Mouse (Mus musculus) stomach, postnatal 0 days (tissue): ENCODE results near the gene Dgki. TPM values are rescaled to one million over a fixed set of nuclear protein-coding genes. Genes with fewer than 3 reads are reported as not detected.

Source experiments
- ATAC-seq: fragments of 200-750 bp; cut with Nextera tagmentation; 2 replicates; pipeline ENCODE4 v1.8.0; 2017; ENCODE audit not compliant: low FRiP score, low TSS enrichment
- DNase-seq: peaks from one replicate; pipeline ENCODE4 v3.0.0-alpha.2; 2016; ENCODE audit warnings: low spot score
- H3K27ac ChIP-seq: fragments of 300-500 bp; sonication (generic); replicated peaks from 2 replicates; pipeline ENCODE4 v1.5.1; 2014; ENCODE audit warnings: mild to moderate bottlenecking, control low read depth
- H3K27me3 ChIP-seq: fragments of 300-500 bp; sonication (generic); 2 replicates; pipeline ENCODE4 v1.6.1; 2014; ENCODE audit warnings: low read length; ENCODE audit not compliant: control insufficient read depth, insufficient read depth
- H3K36me3 ChIP-seq: fragments of 300-500 bp; sonication (generic); 2 replicates; pipeline ENCODE4 v1.6.1; 2014; ENCODE audit warnings: low read length, mixed read lengths; ENCODE audit not compliant: control insufficient read depth, insufficient read depth
- H3K4me1 ChIP-seq: fragments of 300-500 bp; sonication (generic); replicated peaks from 2 replicates; pipeline ENCODE4 v1.6.1; 2014; ENCODE audit warnings: antibody characterized with exemption; ENCODE audit not compliant: control insufficient read depth, insufficient read depth
- H3K4me2 ChIP-seq: fragments of 300-500 bp; sonication (generic); replicated peaks from 2 replicates; pipeline ENCODE4 v1.6.1; 2014; ENCODE audit warnings: low read depth, mild to moderate bottlenecking, control low read depth, moderate library complexity
- H3K4me3 ChIP-seq: fragments of 300-500 bp; sonication (generic); 2 replicates; pipeline ENCODE4 v1.5.1; 2014; ENCODE audit warnings: low read depth, low read length, control low read depth
- H3K9ac ChIP-seq: fragments of 300-500 bp; sonication (generic); 2 replicates; pipeline ENCODE4 v1.6.1; 2014; ENCODE audit warnings: mild to moderate bottlenecking, low read length, control low read depth, mixed read lengths
- H3K9me3 ChIP-seq: fragments of 300-500 bp; sonication (generic); 2 replicates; pipeline ENCODE4 v1.6.1; 2016; ENCODE audit warnings: low read length; ENCODE audit not compliant: control insufficient read depth
- CTCF ChIP-seq: IDR thresholded peaks from 2 replicates; pipeline ENCODE4 v1.5.1; 2016; ENCODE audit warnings: antibody characterized with exemption, low read depth, mild to moderate bottlenecking, moderate library complexity
- EP300 ChIP-seq: optimal IDR thresholded peaks from 2 replicates; pipeline ENCODE3; 2016; ENCODE audit warnings: antibody characterized with exemption
- WGBS: fragments of 180-500 bp; shearing (Covaris S2); extraction: QIAGEN DNeasy Blood & Tissue Kit; methylation state at CpG from one replicate; pipeline ENCODE4 v1.1.7; 2014; 5-methylcytosine and 5-hydroxymethylcytosine counted together
- polyA plus RNA-seq: library from polyadenylated mRNA; unstranded; fragments of >200 nt; fragmentation: Nextera tagmentation; extraction: Ambion mirVana; gene quantifications from 2 replicates; pipeline ENCODE4 v1.2.1, GENCODE M21; 2015

Gene Dgki
- polyA plus RNA-seq, 1 experiment from 2014 or later = 0.39 TPM

DNA sequence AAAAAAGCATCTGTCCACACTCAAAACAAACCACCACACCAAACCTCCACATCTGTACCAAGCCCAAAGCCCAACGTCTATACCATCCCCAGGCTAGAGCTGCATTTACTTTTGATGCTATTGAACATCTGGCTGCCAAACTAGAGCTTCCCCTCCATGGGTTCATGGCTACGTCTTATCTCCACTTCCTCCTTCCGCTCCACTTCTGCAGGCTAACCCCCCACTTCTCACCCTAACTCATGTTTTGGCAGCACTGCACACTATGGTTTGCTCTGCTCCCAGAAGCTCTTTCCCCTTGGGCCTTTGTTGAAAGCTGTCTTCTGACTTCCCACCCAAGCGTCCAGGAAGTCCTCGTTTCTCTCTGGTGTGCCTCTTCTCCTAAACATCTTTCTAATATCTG is 319.5 kb downstream of the Dgki start:
- H3K9ac ChIP-seq = no peak overlapping the region
- H3K27ac ChIP-seq = no peak overlapping the region
- DNase-seq = no peak
- WGBS = 79% methylated on average over 5 of the region's 5 CpGs
- H3K36me3 ChIP-seq = no peaks in the 10 kb centered on the region
- ATAC-seq = no peak
- 0 out of 2 replicates have a peak, but pooled peaks cover 2% of the 10 kb centered on the region for H3K4me1 ChIP-seq
- no peaks in the 10 kb centered on the region for H3K27me3 ChIP-seq
- H3K4me3 ChIP-seq = no peak overlapping the region
- no peak overlapping the region for H3K4me2 ChIP-seq
- H3K9me3 ChIP-seq = no peaks in the 10 kb centered on the region
- no peak for TF ChIP-seq CTCF
- TF ChIP-seq EP300 = no peak

DNA sequence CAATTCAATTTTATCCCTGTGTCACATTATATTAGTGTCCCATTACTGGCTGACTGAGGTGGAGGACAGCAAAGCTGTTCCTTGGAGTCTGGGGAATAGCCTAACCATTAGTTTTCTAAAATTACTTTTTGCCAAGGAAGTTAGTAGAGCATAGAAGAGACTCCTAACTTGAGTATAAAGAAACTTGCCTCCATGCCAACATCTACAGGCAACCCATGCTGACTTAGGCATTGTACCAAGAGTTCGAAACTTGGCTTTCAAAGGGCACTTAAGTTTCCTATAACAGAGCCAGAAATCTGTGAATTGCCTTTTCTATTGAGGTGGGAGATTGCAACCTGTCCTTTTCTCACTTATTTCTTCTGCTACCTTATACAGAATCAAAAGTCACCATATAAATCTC is 321.8 kb downstream of the Dgki start:
- no peak for DNase-seq
- no peak for TF ChIP-seq EP300
- no peak for TF ChIP-seq CTCF
- 89% methylated on average over 1 of the region's 1 CpGs for WGBS

GRCm38 (mm10) chr6:36973096-36973495 is 326.9 kb downstream of the Dgki start:
- no peaks in the 10 kb centered on the region for H3K36me3 ChIP-seq
- no peak overlapping the region for H3K4me3 ChIP-seq
- H3K27me3 ChIP-seq = no peaks in the 10 kb centered on the region
- H3K4me2 ChIP-seq = no peak overlapping the region
- no peaks in the 10 kb centered on the region for H3K4me1 ChIP-seq
- no peak overlapping the region for H3K9ac ChIP-seq
- TF ChIP-seq CTCF (no peak), EP300 (no peak)
- DNase-seq (no peak), ATAC-seq (no peak)
- H3K9me3 ChIP-seq = no peaks in the 10 kb centered on the region
- 67% methylated on average over 9 of the region's 9 CpGs for WGBS
- H3K27ac ChIP-seq = no peak overlapping the region

More for the DNA sequence above, 321.8 kb downstream of the Dgki start:
- H3K4me1 ChIP-seq = 0 out of 2 replicates have a peak, but pooled peaks cover 2% of the 10 kb centered on the region
- H3K4me3 ChIP-seq = no peak overlapping the region
- no peak overlapping the region for H3K27ac ChIP-seq
- no peak overlapping the region for H3K9ac ChIP-seq
- no peaks in the 10 kb centered on the region for H3K36me3 ChIP-seq
- H3K4me2 ChIP-seq = no peak overlapping the region
- H3K9me3 ChIP-seq = no peaks in the 10 kb centered on the region
- H3K27me3 ChIP-seq = no peaks in the 10 kb centered on the region
- ATAC-seq = no peak

DNA sequence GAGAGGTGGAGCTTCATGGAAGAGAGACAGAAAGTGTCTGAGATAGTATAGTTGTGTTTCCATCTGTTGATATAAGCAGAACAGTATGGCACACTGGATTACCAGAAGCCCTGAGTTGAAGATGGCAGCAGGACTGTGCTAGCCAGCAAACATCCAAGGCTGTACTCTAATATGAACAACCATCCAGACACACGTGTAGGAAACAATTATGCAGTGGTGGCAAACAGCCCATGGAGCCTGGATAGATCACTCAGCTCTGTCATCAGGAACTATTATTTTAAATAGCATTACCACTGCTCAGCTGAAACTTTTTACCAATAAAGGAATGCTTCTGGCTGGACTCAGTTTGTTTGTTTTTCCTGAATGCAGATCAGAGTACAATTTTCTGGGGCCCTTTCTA is 327.5 kb downstream of the Dgki start:
- H3K4me2 ChIP-seq = no peak overlapping the region
- H3K4me1 ChIP-seq = no peaks in the 10 kb centered on the region
- no peak overlapping the region for H3K27ac ChIP-seq
- DNase-seq = no peak
- H3K36me3 ChIP-seq = no peaks in the 10 kb centered on the region
- H3K4me3 ChIP-seq = no peak overlapping the region
- no peak overlapping the region for H3K9ac ChIP-seq
- TF ChIP-seq EP300 = no peak
- TF ChIP-seq CTCF = no peak
- no peak for ATAC-seq
- WGBS = 43% methylated on average over 1 of the region's 1 CpGs
- H3K9me3 ChIP-seq = no peaks in the 10 kb centered on the region
- no peaks in the 10 kb centered on the region for H3K27me3 ChIP-seq

DNA sequence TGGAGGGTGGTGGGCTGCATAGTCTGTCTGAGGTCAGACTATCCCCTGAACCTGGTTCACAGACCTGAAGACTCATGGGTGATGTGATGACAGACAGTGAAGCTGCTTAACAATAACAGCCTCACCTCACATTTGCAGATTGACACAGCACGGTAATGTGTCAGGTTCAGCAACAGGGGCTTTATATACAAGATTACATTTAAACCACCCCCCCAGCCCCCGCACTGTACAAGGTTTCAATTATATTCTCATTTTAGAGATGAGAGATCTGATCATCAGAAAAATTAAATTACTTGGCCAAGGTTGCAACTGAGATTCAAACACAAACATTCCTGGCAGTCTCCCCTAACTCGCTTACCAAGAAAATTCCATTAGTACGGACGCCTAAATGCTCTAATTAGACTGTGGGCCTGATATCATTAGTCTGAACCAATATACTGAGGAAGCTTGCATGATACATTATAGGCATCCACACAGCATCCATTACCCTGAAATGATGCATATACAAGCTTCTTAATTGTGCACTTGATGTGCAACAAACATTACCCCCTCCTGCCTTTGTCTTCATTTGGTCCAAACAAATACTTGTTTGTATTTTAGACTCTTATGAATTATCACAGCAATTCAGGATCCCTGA is 330.6 kb downstream of the Dgki start:
- no peak overlapping the region for H3K27ac ChIP-seq
- 86% methylated on average over 5 of the region's 5 CpGs for WGBS

GRCm38 (mm10) chr6:36960658-36961057 is 339.3 kb downstream of the Dgki start:
- Histone ChIP-seq H3K27ac (no peak overlapping the region), H3K27me3 (no peaks in the 10 kb centered on the region), H3K36me3 (no peaks in the 10 kb centered on the region), H3K9ac (no peak overlapping the region), H3K4me3 (no peak overlapping the region), H3K4me1 (no peaks in the 10 kb centered on the region), H3K9me3 (no peaks in the 10 kb centered on the region), H3K4me2 (no peak overlapping the region)
- DNase-seq (no peak), ATAC-seq (no peak)
- 89% methylated on average over 4 of the region's 4 CpGs for WGBS
- no peak for TF ChIP-seq EP300
- no peak for TF ChIP-seq CTCF

More for the DNA sequence above, 330.6 kb downstream of the Dgki start:
- H3K9ac ChIP-seq = no peak overlapping the region
- DNase-seq (no peak), ATAC-seq (no peak)
- no peaks in the 10 kb centered on the region for H3K9me3 ChIP-seq
- H3K27me3 ChIP-seq = no peaks in the 10 kb centered on the region
- no peak overlapping the region for H3K4me3 ChIP-seq
- TF ChIP-seq CTCF (no peak), EP300 (no peak)
- no peaks in the 10 kb centered on the region for H3K36me3 ChIP-seq
- H3K4me1 ChIP-seq = no peaks in the 10 kb centered on the region
- no peak overlapping the region for H3K4me2 ChIP-seq
